In the genomic region with DNA sequence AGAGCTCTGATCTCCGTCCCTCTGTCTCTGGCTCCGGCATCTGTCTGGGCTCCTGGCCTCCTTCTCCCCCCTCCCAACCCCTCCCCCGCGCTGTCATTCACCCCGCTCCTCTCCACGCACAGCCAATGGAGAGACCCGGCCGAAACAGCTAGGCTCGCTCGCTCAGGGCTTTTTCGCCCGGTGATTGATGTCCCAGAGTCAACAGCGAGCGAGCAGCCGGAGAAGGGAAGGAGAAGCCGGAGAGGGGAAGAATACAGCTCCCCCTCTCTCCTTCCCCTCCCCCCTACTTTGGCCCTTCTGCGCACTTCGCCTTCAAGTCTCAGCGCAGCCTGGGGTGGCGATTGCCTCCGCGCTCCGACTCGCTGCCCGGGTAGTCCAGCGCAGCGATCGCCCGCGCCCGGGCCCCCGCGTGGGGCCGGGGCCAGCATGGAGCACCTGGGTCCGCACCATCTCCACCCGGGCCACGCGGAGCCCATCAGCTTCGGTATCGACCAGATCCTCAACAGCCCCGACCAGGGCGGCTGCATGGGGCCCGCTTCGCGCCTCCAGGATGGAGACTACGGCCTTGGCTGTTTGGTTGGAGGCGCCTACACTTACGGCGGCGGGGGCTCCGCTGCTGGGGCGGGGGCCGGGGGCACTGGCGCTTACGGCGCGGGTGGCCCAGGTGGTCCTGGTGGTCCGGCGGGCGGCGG, we compare ENCODE assay signal across 10 mouse cellular contexts. TPM values are rescaled to one million over a fixed set of nuclear protein-coding genes. Genes with fewer than 3 reads are reported as not detected.
DNase-seq lines count a peak whose midpoint lies in the region; ATAC-seq and TF ChIP-seq lines count a peak whose summit lies in the region.
"Had no signal": no experiment of that assay in that cellular context is flagged by ENCODE, and none has a peak within 500 bp of the region (broad histone marks: within the 10 kb centered on the region; RNA-seq: fewer than 3 reads in every experiment).

TSS of gene Tlx1 (plus strand) at position 191 of the 692 bp plus-strand sequence.

- no peak within 1 kb of the TSS for H3K9ac ChIP-seq in heart, embryonic 15.5 days
- 0 out of 2 replicates have a peak within 1 kb of the TSS, but pooled peaks have one; percentile 14 for H3K9ac ChIP-seq in hindbrain, embryonic 14.5 days
- no peak within 1 kb of the TSS for H3K9ac ChIP-seq in midbrain, embryonic 16.5 days (ENCODE audit: low read depth, low read length)

- ATAC-seq in heart, embryonic 15.5 days (replicated peaks; ENCODE audit: insufficient number of reproducible peaks, insufficient read depth, low FRiP score, low read depth): no peak
- ATAC-seq in hindbrain, embryonic 14.5 days (ENCODE audit: low FRiP score): no peak
- ATAC-seq in midbrain, embryonic 16.5 days: no peak

- H3K4me3 ChIP-seq in heart, embryonic 15.5 days: peak within 1 kb of the TSS; percentile 40
- H3K4me3 ChIP-seq in hindbrain, embryonic 14.5 days (replicated peaks; ENCODE audit: low read length): peak within 1 kb of the TSS; percentile 22
- peak within 1 kb of the TSS; percentile 24 for H3K4me3 ChIP-seq in midbrain, embryonic 16.5 days (ENCODE audit: low read depth, low read length)
- no peak within 1 kb of the TSS for H3K4me3 ChIP-seq in thymus, adult 2 months (ENCODE audit: control insufficient read depth, insufficient read depth, low read length)

- peaks cover 95% of the 10 kb centered on the region for H3K27me3 ChIP-seq in heart, embryonic 15.5 days
- peaks cover 99% of the 10 kb centered on the region for H3K27me3 ChIP-seq in hindbrain, embryonic 14.5 days (ENCODE audit: control insufficient read depth, insufficient read depth, low read length)
- H3K27me3 ChIP-seq in midbrain, embryonic 16.5 days (ENCODE audit: control insufficient read depth, insufficient read depth, low read depth, low read length): peaks cover 78% of the 10 kb centered on the region
- peaks cover 27% of the 10 kb centered on the region for H3K27me3 ChIP-seq in thymus, adult 2 months (ENCODE audit: control insufficient read depth, insufficient read depth, low read length)

- TF ChIP-seq POLR2A in thymus, adult 2 months (IDR thresholded peaks at IDR 0.05; ENCODE audit: control insufficient read depth, extremely low read depth, insufficient read depth, low read length, poor library complexity): no peak

- no peak for TF ChIP-seq CTCF in thymus, adult 2 months (IDR thresholded peaks at IDR 0.05; ENCODE audit: borderline replicate concordance, control insufficient read depth, extremely low read depth, insufficient read depth, low read length, poor library complexity)

- peak within 1 kb of the TSS; percentile 66 for H3K4me2 ChIP-seq in heart, embryonic 15.5 days
- H3K4me2 ChIP-seq in hindbrain, embryonic 14.5 days (replicated peaks): peak within 1 kb of the TSS; percentile 41
- H3K4me2 ChIP-seq in midbrain, embryonic 16.5 days (ENCODE audit: low read length): peak within 1 kb of the TSS; percentile 31

- H3K4me1 ChIP-seq in heart, embryonic 15.5 days (replicated peaks): peaks cover 26% of the 10 kb centered on the region
- H3K4me1 ChIP-seq in hindbrain, embryonic 14.5 days (replicated peaks; ENCODE audit: control insufficient read depth, insufficient read depth, low read length): peaks cover 4% of the 10 kb centered on the region; the same call in 1 of the 2 replicates
- H3K4me1 ChIP-seq in midbrain, embryonic 16.5 days (ENCODE audit: control insufficient read depth, insufficient read depth, low read length): peaks cover 8% of the 10 kb centered on the region; the same call in 1 of the 2 replicates
- no peaks in the 10 kb centered on the region for H3K4me1 ChIP-seq in thymus, adult 2 months (replicated peaks; ENCODE audit: control insufficient read depth, insufficient read depth, low read length)

- no peak within 1 kb of the TSS for H3K27ac ChIP-seq in heart, embryonic 15.5 days
- H3K27ac ChIP-seq in hindbrain, embryonic 14.5 days: peak within 1 kb of the TSS; percentile 32; the same call in 1 of the 2 replicates
- no peak within 1 kb of the TSS for H3K27ac ChIP-seq in midbrain, embryonic 16.5 days (ENCODE audit: low read length)
- no peak within 1 kb of the TSS for H3K27ac ChIP-seq in thymus, adult 2 months (ENCODE audit: control insufficient read depth, insufficient read depth, low read length)

- WGBS in heart, embryonic 15.5 days: under 1% methylated on average over 59 of the region's 61 CpGs
- WGBS in hindbrain, embryonic 14.5 days: under 1% methylated on average over 59 of the region's 61 CpGs
- under 1% methylated on average over 39 of the region's 61 CpGs for WGBS in midbrain, embryonic 16.5 days
- WGBS in thymus, adult 2 months: 6% methylated on average over 61 of the region's 61 CpGs

- no peaks in the 10 kb centered on the region for H3K36me3 ChIP-seq in heart, embryonic 15.5 days
- H3K36me3 ChIP-seq in hindbrain, embryonic 14.5 days (replicated peaks; ENCODE audit: control insufficient read depth, insufficient read depth): no peaks in the 10 kb centered on the region
- no peaks in the 10 kb centered on the region for H3K36me3 ChIP-seq in midbrain, embryonic 16.5 days (ENCODE audit: control insufficient read depth, insufficient read depth, low read length)
- no peaks in the 10 kb centered on the region for H3K36me3 ChIP-seq in thymus, adult 2 months (ENCODE audit: control insufficient read depth, insufficient read depth, low read length)

- DNase-seq in heart, adult 9 months (ENCODE audit: low spot score in 2 of 2): no peak
- DNase-seq in embryo, embryonic 11 days: peak; percentile 82
- DNase-seq in hindbrain, embryonic 14.5 days (ENCODE audit: low spot score): no peak
- no peak for DNase-seq in thymus, adult 2 months
- DNase-seq in urinary bladder, adult 18-20 months (ENCODE audit: low spot score in 2 of 2): no peak
- DNase-seq in cerebellum, adult 9-10 months: no peak
- DNase-seq: cerebellum, adult 2 months; thymus, postnatal 14 days had no signal

- H3K9me3 ChIP-seq in heart, embryonic 15.5 days (replicated peaks): no peaks in the 10 kb centered on the region
- H3K9me3 ChIP-seq in hindbrain, embryonic 14.5 days (ENCODE audit: control insufficient read depth, low read length): peaks cover 7% of the 10 kb centered on the region
- H3K9me3 ChIP-seq in midbrain, embryonic 16.5 days (replicated peaks; ENCODE audit: control insufficient read depth, low read length, poor library complexity, severe bottlenecking): no peaks in the 10 kb centered on the region

RNA-seq across cellular contexts. Expression of gene Tlx1, which starts in this region (rescaled TPM):
- polyA plus RNA-seq in heart, embryonic 15.5 days (2015; fragmentation: Nextera tagmentation; extraction: Ambion mirVana): 0.28 and 0.40 TPM in 2 replicates
- polyA plus RNA-seq in hindbrain, embryonic 14.5 days (2014; fragmentation: Nextera tagmentation; extraction: Ambion mirVana): 1.7 and 3.4 TPM in 2 replicates
- not detected in 2 replicates for polyA plus RNA-seq in midbrain, embryonic 16.5 days (2015; fragmentation: Nextera tagmentation; extraction: Ambion mirVana)
- 0.19 and 0.29 TPM in 2 replicates for polyA plus RNA-seq in thymus, adult 2 months (2012; rRNA removed)
